Mouse (Mus musculus) midbrain, embryonic 11.5 days (tissue): ENCODE measurements around the gene Tex13b. TPM values are rescaled to one million over a fixed set of nuclear protein-coding genes. Genes with fewer than 3 reads are reported as not detected.

Experiments used
- ATAC-seq: fragments of 200-750 bp; cut with Nextera tagmentation; 2 replicates; pipeline ENCODE4 v1.8.0; 2017; ENCODE audit warnings: moderate TSS enrichment, moderate library complexity; ENCODE audit not compliant: low FRiP score
- DNase-seq: peaks from one replicate; pipeline ENCODE4 v3.0.0; 2015; ENCODE audit warnings: low spot score; ENCODE audit errors: missing footprints
- H3K27ac ChIP-seq: fragments of 300-500 bp; sonication (generic); 2 replicates; pipeline ENCODE4 v1.5.1; 2014; ENCODE audit warnings: low read depth, low read length
- H3K27me3 ChIP-seq: fragments of 300-500 bp; sonication (generic); 2 replicates; pipeline ENCODE4 v1.6.1; 2014; ENCODE audit warnings: mild to moderate bottlenecking, low read length, moderate library complexity, mixed read lengths; ENCODE audit not compliant: control insufficient read depth, insufficient read depth
- H3K36me3 ChIP-seq: fragments of 300-500 bp; sonication (generic); 2 replicates; pipeline ENCODE4 v1.6.1; 2014; ENCODE audit warnings: mild to moderate bottlenecking, low read length, moderate library complexity, mixed read lengths; ENCODE audit not compliant: control insufficient read depth, insufficient read depth
- H3K4me1 ChIP-seq: fragments of 300-500 bp; sonication (generic); 2 replicates; pipeline ENCODE4 v1.6.1; 2014; ENCODE audit warnings: low read length; ENCODE audit not compliant: control insufficient read depth, insufficient read depth
- H3K4me2 ChIP-seq: fragments of 300-500 bp; sonication (generic); 2 replicates; pipeline ENCODE4 v1.6.1; 2014; ENCODE audit warnings: mild to moderate bottlenecking, moderate library complexity
- H3K4me3 ChIP-seq: fragments of 300-500 bp; sonication (generic); 2 replicates; pipeline ENCODE4 v1.5.1; 2014; ENCODE audit warnings: low read depth, low read length
- H3K9ac ChIP-seq: fragments of 300-500 bp; sonication (generic); 2 replicates; pipeline ENCODE4 v1.6.1; 2014; ENCODE audit warnings: low read length
- H3K9me3 ChIP-seq: fragments of 300-500 bp; sonication (generic); 2 replicates; pipeline ENCODE4 v1.6.1; 2016; ENCODE audit warnings: low read length; ENCODE audit not compliant: control insufficient read depth
- WGBS: fragments of 180-500 bp; shearing (Covaris S2); extraction: QIAGEN DNeasy Blood & Tissue Kit; methylation state at CpG from one replicate; pipeline ENCODE4 v1.1.7; 2014; 5-methylcytosine and 5-hydroxymethylcytosine counted together
- polyA plus RNA-seq: library from polyadenylated mRNA; unstranded; fragments of >200 nt; fragmentation: Nextera tagmentation; extraction: Ambion mirVana; gene quantifications from 2 replicates; pipeline ENCODE4 v1.2.1, GENCODE M21; 2014

The Tex13b gene
- polyA plus RNA-seq, 1 experiment from 2014 or later = not detected

- DNase-seq (no peak), ATAC-seq (no peak)
- no peak overlapping the region for H3K4me2 ChIP-seq
- no peaks in the 10 kb centered on the region for H3K9me3 ChIP-seq
- H3K27ac ChIP-seq = no peak overlapping the region
- H3K9ac ChIP-seq = no peak overlapping the region
- H3K27me3 ChIP-seq = peaks cover 5% of the 10 kb centered on the region
- no peak overlapping the region for H3K4me3 ChIP-seq
- H3K36me3 ChIP-seq = no peaks in the 10 kb centered on the region
- H3K4me1 ChIP-seq = no peaks in the 10 kb centered on the region
- 76% methylated on average over 17 of the region's 17 CpGs for WGBS
Observed at GRCm38 (mm10) chrX:140822295-140822694, 9.1 kb upstream of the Tex13b start.

DNA sequence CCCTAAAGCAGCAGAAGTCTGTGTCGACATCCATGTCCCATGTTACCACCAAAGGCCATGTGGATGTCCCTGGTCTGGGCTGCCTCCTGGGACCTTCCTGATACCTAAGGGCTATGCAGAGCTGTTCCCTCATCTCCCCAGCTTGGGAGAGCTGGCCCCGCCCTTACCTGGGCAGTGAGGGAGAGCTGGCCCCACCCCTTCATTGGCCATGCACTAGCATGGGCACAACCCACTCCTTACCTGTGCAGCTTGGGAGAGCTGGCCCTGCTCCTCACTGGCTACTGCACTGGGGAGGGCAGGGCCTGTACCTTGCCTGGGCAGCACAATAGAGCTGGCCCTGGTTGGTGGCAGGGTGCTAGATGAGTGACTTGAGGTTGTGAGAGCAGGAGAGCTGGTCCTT lies 7.9 kb downstream of the Tex13b start:
- ATAC-seq = no peak
- WGBS = 87% methylated on average over 1 of the region's 2 CpGs
- Histone ChIP-seq H3K27ac (no peak overlapping the region), H3K27me3 (peaks cover 20% of the 10 kb centered on the region), H3K9ac (no peak overlapping the region), H3K4me1 (no peaks in the 10 kb centered on the region), H3K4me3 (no peak overlapping the region), H3K4me2 (no peak overlapping the region), H3K9me3 (no peaks in the 10 kb centered on the region), H3K36me3 (no peaks in the 10 kb centered on the region)
- DNase-seq = no peak

GRCm38 (mm10) chrX:140769794-140770193 lies 43.4 kb downstream of the Tex13b start:
- no peak for DNase-seq
- H3K4me1 ChIP-seq = no peaks in the 10 kb centered on the region
- H3K4me2 ChIP-seq = no peak overlapping the region
- H3K27me3 ChIP-seq = peaks cover 2% of the 10 kb centered on the region
- ATAC-seq = no peak
- H3K36me3 ChIP-seq = no peaks in the 10 kb centered on the region
- 74% methylated on average over 1 of the region's 1 CpGs for WGBS
- no peak overlapping the region for H3K9ac ChIP-seq
- no peak overlapping the region for H3K4me3 ChIP-seq
- H3K27ac ChIP-seq = no peak overlapping the region
- no peaks in the 10 kb centered on the region for H3K9me3 ChIP-seq

Other genes starting within 250 kb of the Tex13b start
- 165 and 166 TPM in 2 replicates for gene Tsc22d3, start 212.8 kb downstream of the Tex13b start, polyA plus RNA-seq
- gene Mid2, start 148.8 kb downstream of the Tex13b start, polyA plus RNA-seq = 3.2 and 3.6 TPM in 2 replicates
- not detected in 2 replicates for gene Vsig1, start 94.2 kb upstream of the Tex13b start, polyA plus RNA-seq
- 52.0 and 54.5 TPM in 2 replicates for gene Psmd10, start 143.3 kb upstream of the Tex13b start, polyA plus RNA-seq
- 14.4 and 15.5 TPM in 2 replicates for gene Atg4a, start 143.5 kb upstream of the Tex13b start, polyA plus RNA-seq